Mouse (Mus musculus): ENCODE results near the gene Jmjd8. TPM values are rescaled to one million over a fixed set of nuclear protein-coding genes. Genes with fewer than 3 reads are reported as not detected.

The Jmjd8 gene
- polyA plus RNA-seq, 2 experiments: 13.7 to 17.3 TPM

GRCm38 (mm10) chr17:25865288-25865687 is 36.6 kb downstream of the Jmjd8 start:
- no peak overlapping the region for H3K27ac ChIP-seq
- DNase-seq (ENCODE audit: low read depth in 3 of 3, low spot score in 3 of 3) (no peak), ATAC-seq (ENCODE audit: insufficient read depth) (no peak)
- no peak overlapping the region for H3K4me3 ChIP-seq (ENCODE audit: insufficient read depth in 1 of 2, low read depth in 2 of 2, low read length in 2 of 2)
- H3K36me3 ChIP-seq (replicated peaks; ENCODE audit: control insufficient read depth, insufficient read depth, low read depth): no peaks in the 10 kb centered on the region; the same call in 1 of the 2 replicates
- no peaks in the 10 kb centered on the region for H3K27me3 ChIP-seq (ENCODE audit: control insufficient read depth, insufficient read depth, low read length)
- H3K9ac ChIP-seq (replicated peaks): no peak overlapping the region
- H3K4me2 ChIP-seq (ENCODE audit: low read depth): no peak overlapping the region
- 87% methylated on average over 11 of the region's 11 CpGs for WGBS (ENCODE audit: insufficient replicate concordance)
- H3K4me1 ChIP-seq (replicated peaks; ENCODE audit: control insufficient read depth in 2 of 2, insufficient read depth in 2 of 2, low read length in 1 of 2): peaks cover 13 to 28% of the 10 kb centered on the region in 2 experiments
- TF ChIP-seq EP300 (IDR thresholded peaks at IDR 0.05; ENCODE audit: low read depth) (no peak), CTCF (IDR thresholded peaks at IDR 0.05; ENCODE audit: low read depth) (no peak)
- H3K9me3 ChIP-seq (ENCODE audit: control insufficient read depth, low read length): no peaks in the 10 kb centered on the region

GRCm38 (mm10) chr17:25866172-25866571 is 37.5 kb downstream of the Jmjd8 start:
- Histone ChIP-seq H3K4me2 (ENCODE audit: low read depth) (no peak overlapping the region), H3K9me3 (ENCODE audit: control insufficient read depth, low read length) (no peaks in the 10 kb centered on the region), H3K27ac (no peak overlapping the region), H3K4me1 (replicated peaks; ENCODE audit: control insufficient read depth in 2 of 2, insufficient read depth in 2 of 2, low read length in 1 of 2) (peaks cover 8 to 21% of the 10 kb centered on the region in 2 experiments), H3K27me3 (ENCODE audit: control insufficient read depth, insufficient read depth, low read length) (no peaks in the 10 kb centered on the region), H3K9ac (replicated peaks) (no peak overlapping the region), H3K36me3 (replicated peaks; ENCODE audit: control insufficient read depth, insufficient read depth, low read depth) (no peaks in the 10 kb centered on the region; the same call in 1 of the 2 replicates), H3K4me3 (ENCODE audit: insufficient read depth in 1 of 2, low read depth in 2 of 2, low read length in 2 of 2) (no peak overlapping the region)
- DNase-seq (ENCODE audit: low read depth in 3 of 3, low spot score in 3 of 3): no peak
- no peak for TF ChIP-seq EP300 (IDR thresholded peaks at IDR 0.05; ENCODE audit: low read depth)
- no peak for TF ChIP-seq CTCF (IDR thresholded peaks at IDR 0.05; ENCODE audit: low read depth)
- no peak for ATAC-seq (ENCODE audit: insufficient read depth)
- 78% methylated on average over 3 of the region's 3 CpGs for WGBS (ENCODE audit: insufficient replicate concordance)

- H3K9ac ChIP-seq (replicated peaks): peak overlapping the region; percentile 60
- H3K36me3 ChIP-seq (replicated peaks; ENCODE audit: control insufficient read depth, insufficient read depth, low read depth): no peaks in the 10 kb centered on the region; the same call in 1 of the 2 replicates
- peak overlapping the region; percentile 54 to 77 for H3K4me3 ChIP-seq (ENCODE audit: insufficient read depth in 1 of 2, low read depth in 2 of 2, low read length in 2 of 2)
- DNase-seq (ENCODE audit: low read depth in 3 of 3, low spot score in 3 of 3) (no peak), ATAC-seq (ENCODE audit: insufficient read depth) (peak; percentile 41)
- no peaks in the 10 kb centered on the region for H3K27me3 ChIP-seq (ENCODE audit: control insufficient read depth, insufficient read depth, low read length)
- H3K4me2 ChIP-seq (ENCODE audit: low read depth): peak overlapping the region; percentile 85
- TF ChIP-seq CTCF (IDR thresholded peaks at IDR 0.05; ENCODE audit: low read depth): no peak
- no peak for TF ChIP-seq EP300 (IDR thresholded peaks at IDR 0.05; ENCODE audit: low read depth)
- peak overlapping the region; percentile 32 for H3K27ac ChIP-seq
- no peaks in the 10 kb centered on the region for H3K9me3 ChIP-seq (ENCODE audit: control insufficient read depth, low read length)
- WGBS (ENCODE audit: insufficient replicate concordance): 4% methylated on average over 7 of the region's 7 CpGs
- H3K4me1 ChIP-seq (replicated peaks; ENCODE audit: control insufficient read depth in 2 of 2, insufficient read depth in 2 of 2, low read length in 1 of 2): peaks cover 0 to 15% of the 10 kb centered on the region in 2 experiments; a peak in 3 of 4 replicates
These were observed 38.8 kb downstream of the Jmjd8 start for GRCm38 (mm10) chr17:25867509-25867835.

- H3K4me3 ChIP-seq (ENCODE audit: insufficient read depth in 1 of 2, low read depth in 2 of 2, low read length in 2 of 2): peak overlapping the region; percentile 54 to 77
- ATAC-seq (ENCODE audit: insufficient read depth): peak; percentile 63
- H3K27ac ChIP-seq: peak overlapping the region; percentile 32
- no peak for DNase-seq (ENCODE audit: low read depth in 3 of 3, low spot score in 3 of 3)
- no peaks in the 10 kb centered on the region for H3K27me3 ChIP-seq (ENCODE audit: control insufficient read depth, insufficient read depth, low read length)
- peaks cover 0 to 15% of the 10 kb centered on the region in 2 experiments; a peak in 3 of 4 replicates for H3K4me1 ChIP-seq (replicated peaks; ENCODE audit: control insufficient read depth in 2 of 2, insufficient read depth in 2 of 2, low read length in 1 of 2)
- H3K4me2 ChIP-seq (ENCODE audit: low read depth): peak overlapping the region; percentile 85
- H3K36me3 ChIP-seq (replicated peaks; ENCODE audit: control insufficient read depth, insufficient read depth, low read depth): no peaks in the 10 kb centered on the region; the same call in 1 of the 2 replicates
- under 1% methylated on average over 42 of the region's 42 CpGs for WGBS (ENCODE audit: insufficient replicate concordance)
- H3K9me3 ChIP-seq (ENCODE audit: control insufficient read depth, low read length): no peaks in the 10 kb centered on the region
- H3K9ac ChIP-seq (replicated peaks): peak overlapping the region; percentile 60
- TF ChIP-seq CTCF (IDR thresholded peaks at IDR 0.05; ENCODE audit: low read depth) (no peak), EP300 (IDR thresholded peaks at IDR 0.05; ENCODE audit: low read depth) (no peak)
These were observed 39.4 kb downstream of the Jmjd8 start for GRCm38 (mm10) chr17:25867836-25868600.

GRCm38 (mm10) chr17:25868601-25869191 is 40.0 kb downstream of the Jmjd8 start, which contains the start of gene Mcrip2:
Mcrip2 (minus strand) TSS chr17:25868764.
- WGBS (ENCODE audit: insufficient replicate concordance): under 1% methylated on average over 24 of the region's 24 CpGs

More at GRCm38 (mm10) chr17:25868601-25869191, 40.0 kb downstream of the Jmjd8 start, which contains the start of gene Mcrip2:
- TF ChIP-seq EP300 (IDR thresholded peaks at IDR 0.05; ENCODE audit: low read depth) (no peak), CTCF (IDR thresholded peaks at IDR 0.05; ENCODE audit: low read depth) (0 out of 2 replicates have a peak, but pooled peaks have one; percentile 7)
- H3K27ac ChIP-seq: peak within 1 kb of the TSS; percentile 32
- peak within 1 kb of the TSS; percentile 54 to 77 for H3K4me3 ChIP-seq (ENCODE audit: insufficient read depth in 1 of 2, low read depth in 2 of 2, low read length in 2 of 2)
- H3K9me3 ChIP-seq (ENCODE audit: control insufficient read depth, low read length): no peaks in the 10 kb centered on the region
- ATAC-seq (ENCODE audit: insufficient read depth) (peak; percentile 76), DNase-seq (ENCODE audit: low read depth in 3 of 3, low spot score in 3 of 3) (no peak)
- peak within 1 kb of the TSS; percentile 85 for H3K4me2 ChIP-seq (ENCODE audit: low read depth)
- H3K36me3 ChIP-seq (replicated peaks; ENCODE audit: control insufficient read depth, insufficient read depth, low read depth): no peaks in the 10 kb centered on the region; the same call in 1 of the 2 replicates
- peaks cover 0 to 15% of the 10 kb centered on the region in 2 experiments; a peak in 3 of 4 replicates for H3K4me1 ChIP-seq (replicated peaks; ENCODE audit: control insufficient read depth in 2 of 2, insufficient read depth in 2 of 2, low read length in 1 of 2)
- H3K27me3 ChIP-seq (ENCODE audit: control insufficient read depth, insufficient read depth, low read length): no peaks in the 10 kb centered on the region
- peak within 1 kb of the TSS; percentile 60 for H3K9ac ChIP-seq (replicated peaks)

Data from liver, embryonic 14.5 days (tissue).